9 mouse cellular contexts compared by ENCODE assay signal in the genomic region with DNA sequence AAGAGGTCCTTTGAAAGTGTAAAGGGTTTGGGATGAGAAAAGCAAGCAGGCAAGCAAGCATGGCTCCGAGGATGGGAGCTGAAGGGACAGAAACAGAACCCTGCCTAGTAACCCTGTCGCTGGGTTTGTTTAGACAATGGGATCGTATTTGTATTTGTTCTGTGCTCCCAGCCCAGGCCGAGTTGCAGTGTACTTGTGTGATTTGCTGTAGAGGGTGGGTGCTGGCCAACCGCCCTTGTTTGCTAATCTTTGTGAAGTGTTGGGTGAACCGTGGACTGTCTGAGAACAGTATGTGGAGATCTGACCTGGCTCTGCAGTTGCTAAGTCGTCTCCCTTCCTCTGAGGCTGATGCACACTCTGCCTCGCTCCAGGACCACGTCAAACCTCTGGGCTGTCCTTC.
A peak's percentile ranks its signal among the peaks of the same experiment; 100 is the strongest.
DNase-seq lines count a peak whose midpoint lies in the region; ATAC-seq and TF ChIP-seq lines count a peak whose summit lies in the region.
"Had no signal": no experiment of that assay in that cellular context is flagged by ENCODE, and none has a peak within 500 bp of the region (broad histone marks: within the 10 kb centered on the region; RNA-seq: fewer than 3 reads in every experiment).

No protein-coding gene starts in this region.

- H3K4me3 ChIP-seq in layer of hippocampus, adult 2 months, result no peak overlapping the region
- H3K4me3 ChIP-seq in liver, embryonic 16.5 days (ENCODE audit: low read depth, low read length), result no peak overlapping the region
- no peak overlapping the region for H3K4me3 ChIP-seq in stomach, embryonic 15.5 days (replicated peaks)
- H3K4me3 ChIP-seq: limb, embryonic 13.5 days had no signal

- ATAC-seq in liver, embryonic 16.5 days (ENCODE audit: low read depth), result peak; percentile 84
- ATAC-seq in stomach, embryonic 15.5 days (ENCODE audit: insufficient read depth, low FRiP score, low read depth), result peak; percentile 33; the same call in 1 of the 2 replicates
- ATAC-seq: inflammation-experienced regulatory T-cells, adult 6 months had no signal

- no peaks in the 10 kb centered on the region for H3K9me3 ChIP-seq in liver, embryonic 16.5 days (replicated peaks; ENCODE audit: control insufficient read depth, low read length)
- H3K9me3 ChIP-seq in stomach, embryonic 15.5 days, result no peaks in the 10 kb centered on the region
- H3K9me3 ChIP-seq: limb, embryonic 13.5 days had no signal

- 25% methylated on average over 9 of the region's 9 CpGs for WGBS in liver, embryonic 16.5 days (ENCODE audit: insufficient replicate concordance)
- 18% methylated on average over 9 of the region's 9 CpGs for WGBS in stomach, embryonic 15.5 days

- no peak for DNase-seq in layer of hippocampus, adult 2 months (ENCODE audit: low spot score in 2 of 2)
- DNase-seq in layer of hippocampus, adult 8-10 months (ENCODE audit: low spot score in 2 of 2), result no peak
- DNase-seq in heart, postnatal 10 days, result peak; percentile 59 to 63
- DNase-seq in gastrocnemius, postnatal 14 days, result no peak
- no peak for DNase-seq in thymus, postnatal 25 days

- intact Hi-C loops in heart, postnatal 10 days (cut with DNase I), result loop anchor here (2.0 kb wide), 1 partner anchor 85 kb away; no protein-coding TSS in a partner anchor
- intact Hi-C loops in gastrocnemius, postnatal 14 days (cut with DNase I; ENCODE audit: low total_unique reads), result no loop called here

- H3K27me3 ChIP-seq in liver, embryonic 16.5 days (ENCODE audit: control insufficient read depth, insufficient read depth, low read depth, low read length), result no peaks in the 10 kb centered on the region
- H3K27me3 ChIP-seq in stomach, embryonic 15.5 days (replicated peaks), result no peaks in the 10 kb centered on the region
- H3K27me3 ChIP-seq: limb, embryonic 13.5 days had no signal

- no peaks in the 10 kb centered on the region for H3K36me3 ChIP-seq in liver, embryonic 16.5 days (ENCODE audit: control insufficient read depth, insufficient read depth)
- H3K36me3 ChIP-seq in stomach, embryonic 15.5 days, result no peaks in the 10 kb centered on the region
- H3K36me3 ChIP-seq: limb, embryonic 13.5 days had no signal

- peak overlapping the region; percentile 37 for H3K4me2 ChIP-seq in liver, embryonic 16.5 days (ENCODE audit: low read depth, low read length)
- 0 out of 2 replicates have a peak overlapping the region, but pooled peaks have one; percentile 8 for H3K4me2 ChIP-seq in stomach, embryonic 15.5 days
- H3K4me2 ChIP-seq: limb, embryonic 13.5 days had no signal

- peaks cover 6% of the 10 kb centered on the region for H3K4me1 ChIP-seq in liver, embryonic 16.5 days (ENCODE audit: control insufficient read depth, low read depth, low read length)
- peaks cover 15% of the 10 kb centered on the region; the same call in 1 of the 2 replicates for H3K4me1 ChIP-seq in stomach, embryonic 15.5 days

- 0 out of 2 replicates have a peak overlapping the region, but pooled peaks have one; percentile 0 for H3K27ac ChIP-seq in layer of hippocampus, adult 2 months
- H3K27ac ChIP-seq in liver, embryonic 16.5 days (ENCODE audit: low read length), result peak overlapping the region; percentile 45
- H3K27ac ChIP-seq in stomach, embryonic 15.5 days, result 0 out of 2 replicates have a peak overlapping the region, but pooled peaks have one; percentile 40
- H3K27ac ChIP-seq: limb, embryonic 13.5 days had no signal

- H3K9ac ChIP-seq in liver, embryonic 16.5 days (ENCODE audit: low read depth, low read length), result no peak overlapping the region
- H3K9ac ChIP-seq in stomach, embryonic 15.5 days, result no peak overlapping the region
- H3K9ac ChIP-seq: limb, embryonic 13.5 days had no signal

- TF ChIP-seq CTCF in layer of hippocampus, adult 2 months (conservative IDR thresholded peaks at IDR 0.05), result no peak

Comparison
In these comparisons a context has a peak if more than half of its experiments do, and no peak if none do; other contexts are left out.
1. DNase-seq: peak in heart, postnatal 10 days (2 of 2); none in layer of hippocampus, adult 2 months (0 of 2), layer of hippocampus, adult 8-10 months (0 of 2), gastrocnemius, postnatal 14 days (single experiment) and thymus, postnatal 25 days (single experiment).
2. Peak in every context shown above with its lines, with median percentiles within 50 percentile points of each other: H3K27ac ChIP-seq.